Mouse (Mus musculus): Measurements from ENCODE around the gene Cks1b. TPM values are rescaled to one million over a fixed set of nuclear protein-coding genes. Genes with fewer than 3 reads are reported as not detected.

Gene Cks1b
- polyA plus RNA-seq, 1 experiment from 2014 or later = 252 TPM

GRCm38 (mm10) chr3:89391663-89392511 lies 26.3 kb downstream of the Cks1b start:
- no peak for ATAC-seq (ENCODE audit: low FRiP score, low read depth)
- Histone ChIP-seq H3K36me3 (no peaks in the 10 kb centered on the region), H3K4me3 (peak overlapping the region; percentile 50), H3K9me3 (no peaks in the 10 kb centered on the region), H3K27me3 (replicated peaks) (peaks cover 22% of the 10 kb centered on the region), H3K4me2 (replicated peaks) (peak overlapping the region; percentile 100), H3K4me1 (peaks cover 60% of the 10 kb centered on the region), H3K9ac (peak overlapping the region; percentile 69), H3K27ac (no peak overlapping the region)
- 1% methylated on average over 56 of the region's 56 CpGs for WGBS

- no peaks in the 10 kb centered on the region for H3K36me3 ChIP-seq
- H3K27ac ChIP-seq = no peak overlapping the region
- H3K9ac ChIP-seq = peak overlapping the region; percentile 69
- H3K4me2 ChIP-seq (replicated peaks) = peak overlapping the region; percentile 100
- H3K9me3 ChIP-seq = no peaks in the 10 kb centered on the region
- ATAC-seq (ENCODE audit: low FRiP score, low read depth) = no peak
- H3K4me3 ChIP-seq = peak overlapping the region; percentile 50
- H3K27me3 ChIP-seq (replicated peaks) = peaks cover 19% of the 10 kb centered on the region
- H3K4me1 ChIP-seq = peaks cover 57% of the 10 kb centered on the region
- WGBS = 15% methylated on average over 19 of the region's 19 CpGs
Observed at GRCm38 (mm10) chr3:89390699-89391662, 27.2 kb downstream of the Cks1b start.

GRCm38 (mm10) chr3:89390111-89390515 lies 28.1 kb downstream of the Cks1b start:
- WGBS = 57% methylated on average over 5 of the region's 5 CpGs
- no peaks in the 10 kb centered on the region for H3K36me3 ChIP-seq
- peaks cover 50% of the 10 kb centered on the region for H3K4me1 ChIP-seq
- no peak overlapping the region for H3K9ac ChIP-seq
- no peak for ATAC-seq (ENCODE audit: low FRiP score, low read depth)
- H3K4me3 ChIP-seq = no peak overlapping the region
- H3K27me3 ChIP-seq (replicated peaks) = peaks cover 13% of the 10 kb centered on the region
- H3K27ac ChIP-seq = no peak overlapping the region
- H3K4me2 ChIP-seq (replicated peaks) = no peak overlapping the region
- H3K9me3 ChIP-seq = no peaks in the 10 kb centered on the region

GRCm38 (mm10) chr3:89388901-89389740 lies 29.1 kb downstream of the Cks1b start:
- Histone ChIP-seq H3K4me3 (no peak overlapping the region), H3K9me3 (no peaks in the 10 kb centered on the region), H3K9ac (no peak overlapping the region), H3K27me3 (replicated peaks) (peaks cover 13% of the 10 kb centered on the region), H3K4me1 (peaks cover 40% of the 10 kb centered on the region), H3K27ac (no peak overlapping the region), H3K36me3 (no peaks in the 10 kb centered on the region), H3K4me2 (replicated peaks) (no peak overlapping the region)
- no peak for ATAC-seq (ENCODE audit: low FRiP score, low read depth)
- WGBS = 66% methylated on average over 6 of the region's 6 CpGs

- ATAC-seq (ENCODE audit: low FRiP score, low read depth) = no peak
- Histone ChIP-seq H3K4me3 (no peak overlapping the region), H3K9me3 (no peaks in the 10 kb centered on the region), H3K27me3 (replicated peaks) (peaks cover 13% of the 10 kb centered on the region), H3K9ac (no peak overlapping the region), H3K36me3 (no peaks in the 10 kb centered on the region), H3K27ac (no peak overlapping the region), H3K4me2 (replicated peaks) (no peak overlapping the region; the same call in 1 of the 2 replicates), H3K4me1 (peaks cover 32% of the 10 kb centered on the region)
- 76% methylated on average over 11 of the region's 11 CpGs for whole genome bisulfite sequencing
Observed at GRCm38 (mm10) chr3:89388134-89388881, 29.9 kb downstream of the Cks1b start.

- Histone ChIP-seq H3K27me3 (replicated peaks) (peaks cover 8% of the 10 kb centered on the region), H3K4me3 (no peak overlapping the region), H3K36me3 (no peaks in the 10 kb centered on the region), H3K9me3 (no peaks in the 10 kb centered on the region), H3K4me2 (replicated peaks) (no peak overlapping the region; the same call in 1 of the 2 replicates), H3K27ac (no peak overlapping the region), H3K4me1 (peaks cover 25% of the 10 kb centered on the region), H3K9ac (no peak overlapping the region)
- ATAC-seq (ENCODE audit: low FRiP score, low read depth) = no peak
- 75% methylated on average over 11 of the region's 11 CpGs for WGBS
Observed at GRCm38 (mm10) chr3:89387632-89388031, 30.6 kb downstream of the Cks1b start.

GRCm38 (mm10) chr3:89386438-89387420 lies 31.5 kb downstream of the Cks1b start:
- H3K9ac ChIP-seq = no peak overlapping the region
- H3K4me2 ChIP-seq (replicated peaks) = no peak overlapping the region
- 58% methylated on average over 17 of the region's 17 CpGs for WGBS
- H3K27ac ChIP-seq = no peak overlapping the region
- ATAC-seq (ENCODE audit: low FRiP score, low read depth) = no peak
- no peaks in the 10 kb centered on the region; the same call in none of the 2 replicates for H3K27me3 ChIP-seq (replicated peaks)
- no peaks in the 10 kb centered on the region for H3K9me3 ChIP-seq
- H3K4me3 ChIP-seq = no peak overlapping the region
- no peaks in the 10 kb centered on the region for H3K36me3 ChIP-seq
- peaks cover 16% of the 10 kb centered on the region for H3K4me1 ChIP-seq

GRCm38 (mm10) chr3:89385451-89385850 lies 32.7 kb downstream of the Cks1b start:
- Histone ChIP-seq H3K27me3 (replicated peaks) (no peaks in the 10 kb centered on the region), H3K4me3 (no peak overlapping the region), H3K9ac (no peak overlapping the region), H3K4me2 (replicated peaks) (no peak overlapping the region), H3K27ac (no peak overlapping the region), H3K4me1 (peaks cover 3% of the 10 kb centered on the region; the same call in 1 of the 2 replicates), H3K36me3 (no peaks in the 10 kb centered on the region), H3K9me3 (no peaks in the 10 kb centered on the region)
- no peak for ATAC-seq (ENCODE audit: low FRiP score, low read depth)
- 56% methylated on average over 10 of the region's 11 CpGs for WGBS

- Histone ChIP-seq H3K27me3 (replicated peaks) (no peaks in the 10 kb centered on the region), H3K4me2 (replicated peaks) (no peak overlapping the region), H3K9ac (no peak overlapping the region), H3K9me3 (no peaks in the 10 kb centered on the region), H3K4me3 (no peak overlapping the region), H3K36me3 (no peaks in the 10 kb centered on the region), H3K27ac (no peak overlapping the region), H3K4me1 (no peaks in the 10 kb centered on the region; the same call in 1 of the 2 replicates)
- WGBS = 78% methylated on average over 12 of the region's 12 CpGs
- ATAC-seq (ENCODE audit: low FRiP score, low read depth) = no peak
Observed at GRCm38 (mm10) chr3:89384331-89385076, 33.7 kb downstream of the Cks1b start.

All from neural tube, embryonic 12.5 days (tissue).